Mouse (Mus musculus) WW6 (cell line): ENCODE data around the gene Atp2b2.

Experiments used
- DNase-seq: peaks from one replicate; pipeline ENCODE4 v3.0.0-alpha.2; 2013; ENCODE audit warnings: low read depth, low spot score

Atp2b2 gene

GRCm38 (mm10) chr6:113795241-113795702 is 247.1 kb downstream of the Atp2b2 start:
- DNase-seq: no peak

GRCm38 (mm10) chr6:113792368-113792767 is 250.0 kb downstream of the Atp2b2 start:
- no peak for DNase-seq

- DNase-seq: no peak
Measured at GRCm38 (mm10) chr6:113791012-113791411, 251.4 kb downstream of the Atp2b2 start.

GRCm38 (mm10) chr6:113787459-113787968 is 254.9 kb downstream of the Atp2b2 start:
- no peak for DNase-seq

GRCm38 (mm10) chr6:113785658-113786057 is 256.8 kb downstream of the Atp2b2 start:
- no peak for DNase-seq

- DNase-seq: no peak
Measured at GRCm38 (mm10) chr6:113778229-113778753, 264.1 kb downstream of the Atp2b2 start.

GRCm38 (mm10) chr6:113768804-113769203 is 273.6 kb downstream of the Atp2b2 start:
- no peak for DNase-seq

GRCm38 (mm10) chr6:113761644-113762043 is 280.8 kb downstream of the Atp2b2 start:
- peak; percentile 67 for DNase-seq

GRCm38 (mm10) chr6:113749119-113749685 is 293.2 kb downstream of the Atp2b2 start:
- no peak for DNase-seq

- peak; percentile 46 for DNase-seq
Measured at GRCm38 (mm10) chr6:113748351-113748750, 294.1 kb downstream of the Atp2b2 start.

- DNase-seq: no peak
Measured at GRCm38 (mm10) chr6:113747284-113747683, 295.1 kb downstream of the Atp2b2 start.

- no peak for DNase-seq
Measured at GRCm38 (mm10) chr6:113745117-113745516, 297.3 kb downstream of the Atp2b2 start.

- DNase-seq: no peak
Measured at GRCm38 (mm10) chr6:113743111-113743510, 299.3 kb downstream of the Atp2b2 start.

GRCm38 (mm10) chr6:113742321-113742720 is 300.1 kb downstream of the Atp2b2 start:
- DNase-seq: no peak

- no peak for DNase-seq
Measured at GRCm38 (mm10) chr6:113741425-113741824, 301.0 kb downstream of the Atp2b2 start.

GRCm38 (mm10) chr6:113740236-113741217 is 301.9 kb downstream of the Atp2b2 start, which contains the start of gene Sec13:
TSS of gene Sec13 (minus strand) at chr6:113740743.
- peak; percentile 83 for DNase-seq

GRCm38 (mm10) chr6:113737318-113738046 is 304.9 kb downstream of the Atp2b2 start:
- no peak for DNase-seq

- DNase-seq: no peak
Measured at GRCm38 (mm10) chr6:113731296-113731695, 311.1 kb downstream of the Atp2b2 start.

- DNase-seq: no peak
Measured at GRCm38 (mm10) chr6:113728181-113728580, 314.2 kb downstream of the Atp2b2 start.

GRCm38 (mm10) chr6:113721061-113721460 is 321.4 kb downstream of the Atp2b2 start:
- DNase-seq: no peak

- no peak for DNase-seq
Measured at GRCm38 (mm10) chr6:113719878-113720277, 322.5 kb downstream of the Atp2b2 start, which contains the start of gene Ghrl. TSS of gene Ghrl (minus strand) at chr6:113719880.
